Mouse (Mus musculus) duodenum, adult 2 months (tissue): ENCODE data around the gene Cyp2c40. TPM values are rescaled to one million over a fixed set of nuclear protein-coding genes. Genes with fewer than 3 reads are reported as not detected.

Source experiments
- polyA plus RNA-seq: library from polyadenylated mRNA; depleted of rRNA; stranded (reverse); fragments of >200 nt; gene quantifications from 2 replicates; pipeline ENCODE4 v1.2.3, GENCODE M21; 2012; ENCODE audit warnings: low replicate concordance; rRNA removed

Gene Cyp2c40
- polyA plus RNA-seq: not detected in 2 replicates

DNA sequence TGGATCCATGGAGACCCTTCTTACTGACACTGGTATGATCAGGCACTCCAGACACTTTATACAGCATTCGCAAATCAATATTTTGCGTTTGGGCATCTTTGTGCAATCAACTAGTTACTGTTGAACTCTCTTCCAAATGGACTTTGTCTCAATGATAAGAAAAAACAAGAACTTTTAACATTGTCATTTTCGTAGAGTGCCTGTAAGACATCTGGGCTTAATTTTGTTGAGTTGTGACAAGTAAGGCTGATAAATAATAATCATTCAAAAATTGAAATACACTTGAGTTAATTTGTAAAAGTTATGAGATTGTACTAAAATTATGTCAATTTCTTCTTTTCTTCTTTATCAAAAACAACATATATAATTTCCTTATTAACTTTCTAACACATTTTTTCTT is at the start of gene Cyp2c40:
Gene Cyp2c40, minus strand, starts transcription at position 101 of the 400 bp plus-strand sequence.

DNA sequence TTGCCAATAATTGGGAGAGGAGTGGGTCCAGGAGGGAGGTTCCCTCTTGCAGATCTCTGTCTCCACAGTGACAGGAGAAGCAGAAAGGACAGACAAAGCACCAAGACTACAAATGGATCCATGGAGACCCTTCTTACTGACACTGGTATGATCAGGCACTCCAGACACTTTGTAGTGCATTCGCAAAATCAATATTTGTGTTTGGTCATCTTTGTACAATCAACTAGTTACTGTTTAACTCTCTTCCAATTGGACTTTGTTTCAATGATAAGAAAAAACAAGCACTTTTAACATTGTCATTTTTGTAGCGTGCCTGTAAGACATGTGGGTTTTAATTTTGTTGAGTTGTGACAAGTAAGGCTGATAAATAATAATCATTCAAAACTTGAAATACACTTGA is 71.7 kb downstream of the Cyp2c40 start, which contains the start of gene Cyp2c68:
Gene Cyp2c68, minus strand, starts transcription at position 135 of the 400 bp plus-strand sequence.

Other genes starting within 250 kb of the Cyp2c40 start
- 0.15 and 0.30 TPM in 2 replicates for gene Cyp2c67, start 163.8 kb downstream of the Cyp2c40 start, polyA plus RNA-seq
- gene Cyp2c68, start 71.8 kb downstream of the Cyp2c40 start, polyA plus RNA-seq: 13.2 and 29.0 TPM in 2 replicates
- not detected in 2 replicates for gene Cyp2c69, start 74.0 kb upstream of the Cyp2c40 start, polyA plus RNA-seq
- not detected in 2 replicates for gene Cyp2c37, start 179.6 kb upstream of the Cyp2c40 start, polyA plus RNA-seq